ENCODE assay signal across 7 mouse cellular contexts in the genomic region with DNA sequence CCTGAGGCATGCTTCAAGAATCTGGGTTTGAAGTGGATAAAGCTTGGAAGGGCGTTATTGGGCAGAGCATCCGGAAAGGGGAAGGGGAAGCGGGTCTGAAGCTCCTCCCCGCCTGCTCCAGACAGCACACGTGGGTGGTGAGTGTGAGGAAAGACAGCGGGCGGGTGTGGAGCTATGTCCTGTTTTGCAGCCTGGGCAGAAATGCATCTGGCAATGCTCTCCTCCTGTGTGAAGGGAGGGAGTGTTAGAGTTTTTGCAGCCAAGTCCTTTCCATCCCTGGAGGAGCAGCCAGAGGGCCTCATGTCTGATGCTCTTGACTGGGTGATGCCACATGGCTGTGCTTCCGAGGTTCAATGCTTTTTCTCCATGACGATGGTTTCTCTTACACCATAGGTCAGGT.
DNase-seq lines count a peak whose midpoint lies in the region; ATAC-seq and TF ChIP-seq lines count a peak whose summit lies in the region.

No protein-coding gene starts in this region.

- H3K4me2 ChIP-seq in intestine, postnatal 0 days (replicated peaks; ENCODE audit: low read depth): no peak overlapping the region

- 0 out of 2 replicates have a peak, but pooled peaks have one; percentile 27 for TF ChIP-seq CTCF in intestine, postnatal 0 days (IDR thresholded peaks at IDR 0.05; ENCODE audit: low read depth)

- 0 out of 2 replicates have a peak, but pooled peaks have one; percentile 33 for ATAC-seq in intestine, postnatal 0 days
- peak; percentile 99 for ATAC-seq in megakaryocyte progenitor cell, adult 5-6 weeks (replicated peaks; ENCODE audit: poor library complexity)

- no peak overlapping the region for H3K4me3 ChIP-seq in intestine, postnatal 0 days (ENCODE audit: low read depth, low read length)

- peak; percentile 63 for DNase-seq in right cerebral cortex, adult 18-20 months
- no peak for DNase-seq in right cerebral cortex, postnatal 10 days (ENCODE audit: low spot score in 2 of 2)
- peak; percentile 66 for DNase-seq in gastrocnemius, postnatal 25 days
- DNase-seq in cerebellum, postnatal 4 days (ENCODE audit: low spot score in 2 of 2): no peak
- DNase-seq in cerebellum, adult 18-20 months: no peak

- no peaks in the 10 kb centered on the region for H3K4me1 ChIP-seq in intestine, postnatal 0 days (replicated peaks; ENCODE audit: control insufficient read depth, insufficient read depth, low read length)

- no peak overlapping the region for H3K27ac ChIP-seq in intestine, postnatal 0 days (ENCODE audit: low read depth, low read length)

- no peaks in the 10 kb centered on the region for H3K27me3 ChIP-seq in intestine, postnatal 0 days (replicated peaks; ENCODE audit: control insufficient read depth, insufficient read depth, low read length)

- H3K36me3 ChIP-seq in intestine, postnatal 0 days (ENCODE audit: control insufficient read depth, insufficient read depth): no peaks in the 10 kb centered on the region

- no peaks in the 10 kb centered on the region for H3K9me3 ChIP-seq in intestine, postnatal 0 days (ENCODE audit: control insufficient read depth)

- WGBS in intestine, postnatal 0 days: 52% methylated on average over 9 of the region's 9 CpGs

- H3K9ac ChIP-seq in intestine, postnatal 0 days (ENCODE audit: low read depth, low read length): no peak overlapping the region

Comparison
In these comparisons a context has a peak if more than half of its experiments do, and no peak if none do; other contexts are left out.
1. DNase-seq: peak in right cerebral cortex, adult 18-20 months (single experiment) and gastrocnemius, postnatal 25 days (single experiment); none in right cerebral cortex, postnatal 10 days (0 of 2), cerebellum, postnatal 4 days (0 of 2) and cerebellum, adult 18-20 months (0 of 2).